Mouse (Mus musculus): ENCODE results near the gene Mical3.

Mical3 gene

GRCm38 (mm10) chr6:121016097-121016496 is 114.7 kb downstream of the Mical3 start:
- CTCF ChIA-PET, result no interaction called here

- CTCF ChIA-PET, result interaction anchor here (0.7 kb wide), 1 partner anchor 99 kb away, joined by 3 read pairs; no protein-coding TSS in a partner anchor
Measured at GRCm38 (mm10) chr6:121014339-121014738, 116.5 kb downstream of the Mical3 start.

GRCm38 (mm10) chr6:121013750-121014149 is 117.0 kb downstream of the Mical3 start:
- CTCF ChIA-PET, result interaction anchor here (0.7 kb wide), 1 partner anchor 98 kb away, joined by 3 read pairs; no protein-coding TSS in a partner anchor

DNA sequence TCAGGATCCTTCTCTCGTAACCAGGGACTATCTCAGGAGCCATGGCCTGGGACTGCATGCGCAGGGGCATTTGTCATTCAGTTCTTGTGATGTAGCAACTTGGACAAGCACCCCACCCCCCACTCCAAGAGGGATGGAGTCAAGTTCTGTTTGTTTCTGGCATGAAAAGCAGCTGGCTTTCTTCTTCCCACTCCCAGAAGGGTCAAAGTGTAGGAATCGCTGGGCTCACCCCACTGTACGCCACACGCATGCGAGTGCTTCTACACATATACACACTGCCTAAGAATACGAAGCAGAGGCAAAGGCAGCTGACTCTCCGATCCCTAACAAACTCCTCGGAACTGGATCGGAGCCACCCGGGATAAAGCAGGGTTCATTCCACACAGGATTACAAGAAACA is 119.1 kb downstream of the Mical3 start:
- CTCF ChIA-PET, result no interaction called here

DNA sequence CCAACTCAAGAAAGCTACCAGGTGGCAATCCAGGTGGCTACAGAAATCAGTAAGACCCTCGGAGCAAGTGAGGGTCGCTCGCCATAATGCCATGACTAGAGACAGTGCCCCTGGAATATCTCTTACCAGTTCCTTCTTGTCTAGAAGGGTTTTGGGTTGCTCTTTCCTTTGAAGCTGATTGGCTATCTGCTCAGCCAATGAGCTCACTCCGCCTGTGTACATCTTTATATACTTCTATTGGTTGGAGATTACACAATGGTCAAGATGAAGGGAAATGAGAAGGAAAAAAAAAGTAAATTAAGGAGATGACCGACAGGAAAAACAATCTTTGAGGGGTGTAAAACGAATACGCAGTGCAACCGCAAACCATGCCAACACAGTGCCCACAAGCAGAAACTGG is 121.1 kb downstream of the Mical3 start:
- CTCF ChIA-PET, result no interaction called here

DNA sequence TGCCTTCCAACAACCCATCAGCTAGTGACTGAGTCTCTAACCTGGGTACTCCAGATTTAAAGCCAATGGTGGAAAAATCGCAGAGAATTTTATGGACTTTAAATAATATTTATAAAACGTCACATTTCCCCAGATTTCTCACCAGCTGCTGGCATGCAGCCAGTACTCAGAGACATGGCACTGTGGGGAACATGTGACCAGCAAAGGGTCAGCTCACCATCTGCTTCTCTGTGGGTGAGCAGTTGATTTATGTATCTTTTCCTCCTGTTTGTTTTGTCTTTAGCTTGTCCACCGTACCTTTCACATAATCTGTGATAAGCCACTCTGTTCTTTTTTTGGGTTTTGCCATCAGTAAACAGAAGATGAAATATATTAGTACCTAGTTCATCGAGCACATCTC is 125.8 kb downstream of the Mical3 start:
- CTCF ChIA-PET, result interaction anchor here (0.8 kb wide), 1 partner anchor 12 kb away, joined by 3 read pairs; no protein-coding TSS in a partner anchor

DNA sequence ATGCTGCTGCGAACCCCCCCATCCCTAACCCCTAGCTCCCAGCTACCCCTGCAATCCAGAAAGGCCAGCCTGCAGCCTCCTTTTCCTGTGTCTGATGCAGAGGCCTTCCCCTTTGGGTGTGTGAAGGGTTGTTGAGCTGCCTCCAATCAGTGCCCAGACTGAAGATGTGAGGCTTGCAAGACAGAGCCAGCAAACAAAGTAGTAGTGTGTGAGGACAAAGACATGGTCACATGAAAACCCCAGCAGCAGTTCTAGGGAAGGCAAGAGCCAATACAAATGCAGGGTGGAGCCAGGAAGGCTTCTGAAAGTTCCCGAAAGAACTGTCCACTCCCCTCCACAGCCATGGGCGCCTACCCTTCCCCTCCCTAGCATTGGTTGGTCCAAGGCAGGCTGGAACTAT is 127.8 kb downstream of the Mical3 start:
- CTCF ChIA-PET, result no interaction called here

DNA sequence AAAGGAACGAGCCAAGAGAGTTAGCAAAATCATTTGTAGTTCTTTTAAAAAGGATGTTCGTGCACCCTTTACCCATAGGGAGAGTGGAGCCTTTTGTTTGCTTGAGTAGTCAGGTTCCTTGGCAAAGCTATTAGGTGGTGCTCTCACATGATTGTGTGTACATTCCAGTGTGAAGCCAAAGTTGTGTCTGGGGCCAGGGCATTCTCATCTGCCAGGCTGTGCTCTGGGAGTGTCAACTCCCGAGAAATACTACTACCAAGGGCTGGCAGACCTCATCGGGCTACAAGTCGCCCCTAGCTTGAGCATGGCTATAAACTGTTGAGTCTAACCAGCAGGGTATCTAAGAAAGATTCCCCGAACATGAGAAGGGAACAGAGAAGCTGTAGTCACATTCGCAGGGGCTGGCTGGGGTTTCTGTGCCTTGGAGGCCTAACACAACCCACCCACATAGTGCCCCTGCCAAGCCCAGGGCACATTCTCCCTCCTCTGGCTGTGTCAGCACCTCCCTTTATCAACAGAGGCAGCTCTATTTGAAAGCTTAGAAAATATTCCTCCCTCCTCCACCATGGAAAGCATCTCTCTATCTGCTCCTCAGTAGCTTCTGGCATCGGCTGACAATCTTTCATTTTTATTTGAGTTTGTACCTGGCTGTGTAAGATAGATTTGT is 130.8 kb downstream of the Mical3 start:
- CTCF ChIA-PET, result no interaction called here

GRCm38 (mm10) chr6:120999087-120999486 is 131.7 kb downstream of the Mical3 start:
- CTCF ChIA-PET, result interaction anchor here (0.6 to 0.7 kb wide), 2 partner anchors 22 to 67 kb away, joined by 3 to 5 read pairs; no protein-coding TSS in a partner anchor

DNA sequence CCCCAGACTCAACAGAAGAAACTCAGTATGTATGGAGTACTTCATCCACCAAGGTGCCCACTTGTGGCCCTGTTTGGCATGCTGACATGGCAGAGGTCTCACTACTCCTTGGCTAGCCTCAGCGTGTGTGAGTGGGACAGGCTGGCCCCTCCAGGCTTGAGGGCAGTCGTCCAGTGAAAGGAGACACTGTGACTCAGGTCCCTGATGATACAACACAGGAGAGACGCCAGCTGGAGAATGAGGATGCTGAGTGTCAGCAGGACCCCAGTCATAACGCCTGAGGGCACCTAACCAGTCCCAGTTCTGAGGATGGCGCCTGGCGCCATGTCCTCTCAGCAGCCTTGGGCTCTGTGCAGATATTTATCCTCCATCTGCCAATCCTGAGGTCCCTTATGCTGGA is 134.2 kb downstream of the Mical3 start:
- CTCF ChIA-PET, result no interaction called here

DNA sequence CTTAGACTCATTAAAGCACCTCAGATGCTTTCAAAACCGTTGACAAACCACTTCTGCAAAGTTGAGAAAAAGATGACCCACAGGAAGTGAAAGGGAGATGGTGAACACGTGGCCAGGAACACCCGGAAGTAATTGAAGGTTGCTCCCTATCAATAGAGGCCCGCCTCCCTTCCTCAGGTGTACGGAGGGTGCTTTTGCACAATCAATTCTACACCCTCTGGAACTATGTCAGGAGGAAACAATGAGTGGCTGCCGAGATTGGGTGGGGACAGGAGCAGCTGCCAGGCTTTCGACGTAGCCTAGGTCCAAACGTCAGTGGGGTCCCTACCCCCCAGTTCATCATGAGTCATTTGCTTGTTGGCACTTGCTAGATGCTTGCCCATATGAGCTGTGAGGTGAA is 135.3 kb downstream of the Mical3 start:
- CTCF ChIA-PET, result no interaction called here

- CTCF ChIA-PET, result no interaction called here
Measured at GRCm38 (mm10) chr6:120991857-120992256, 138.9 kb downstream of the Mical3 start.

DNA sequence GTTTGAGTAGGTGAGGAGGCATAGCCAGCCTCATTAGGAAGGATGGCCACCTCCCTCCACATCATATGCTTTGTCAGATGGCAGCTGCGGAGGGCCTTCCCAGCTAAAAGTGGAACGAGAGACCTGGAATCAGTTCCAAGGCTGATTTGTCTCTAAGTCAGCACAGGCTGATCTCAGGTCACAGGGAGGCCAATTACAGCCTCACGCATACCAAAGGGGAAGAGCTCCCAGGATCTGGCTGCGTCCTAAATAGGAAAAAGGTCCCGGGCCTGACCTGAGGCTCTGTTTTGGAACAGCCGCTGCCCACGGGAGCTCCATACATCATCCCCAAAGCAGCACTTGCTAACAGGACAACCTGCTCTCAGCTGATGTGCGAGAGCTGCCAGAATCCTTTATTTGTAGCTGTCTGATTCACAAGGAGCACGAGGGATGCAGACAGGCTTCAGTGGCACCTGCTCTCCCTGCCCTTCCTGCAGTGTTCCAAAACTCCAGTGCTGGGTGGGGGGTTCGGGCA is 143.2 kb downstream of the Mical3 start:
- CTCF ChIA-PET, result no interaction called here

DNA sequence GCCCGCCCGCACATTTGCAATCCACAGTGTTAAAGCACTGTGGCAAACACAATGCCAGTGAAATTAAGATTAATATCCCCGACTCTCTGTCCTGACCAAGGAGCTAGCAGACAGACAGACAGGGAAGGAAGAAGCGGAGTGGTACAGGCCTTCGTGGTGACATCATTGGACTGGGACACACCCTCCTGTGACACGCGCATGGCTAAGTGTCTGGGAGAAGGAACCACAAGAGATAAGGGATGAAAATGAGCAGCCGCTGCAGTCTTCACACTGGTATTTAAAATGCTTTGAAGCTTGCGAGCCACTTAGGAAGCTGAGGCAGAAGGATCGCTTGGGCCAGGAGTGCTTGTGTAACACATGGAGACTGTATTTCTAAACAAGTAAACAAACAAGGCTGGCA is 143.6 kb downstream of the Mical3 start:
- CTCF ChIA-PET, result no interaction called here

DNA sequence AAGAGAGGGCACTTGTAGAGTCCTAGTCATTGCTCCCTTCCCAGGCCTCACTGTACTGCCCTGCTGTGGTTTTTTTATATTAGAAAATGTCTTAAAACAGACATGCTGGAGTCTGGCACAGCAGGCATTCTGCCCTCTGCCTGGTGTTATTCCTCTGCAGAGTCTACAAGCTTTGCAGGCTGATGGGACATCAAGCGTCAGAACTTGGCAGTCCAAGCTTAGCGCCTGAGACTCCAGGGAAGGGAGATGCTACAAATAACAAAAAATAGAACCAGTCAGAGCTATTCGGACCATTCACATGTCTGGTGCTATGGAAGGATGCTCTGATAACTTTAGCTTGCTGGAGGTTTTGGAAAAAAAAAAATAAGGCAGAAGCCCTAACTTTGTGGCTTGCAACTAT is 144.6 kb downstream of the Mical3 start:
- CTCF ChIA-PET, result no interaction called here

GRCm38 (mm10) chr6:120982314-120982713 is 148.5 kb downstream of the Mical3 start:
- CTCF ChIA-PET, result no interaction called here

DNA sequence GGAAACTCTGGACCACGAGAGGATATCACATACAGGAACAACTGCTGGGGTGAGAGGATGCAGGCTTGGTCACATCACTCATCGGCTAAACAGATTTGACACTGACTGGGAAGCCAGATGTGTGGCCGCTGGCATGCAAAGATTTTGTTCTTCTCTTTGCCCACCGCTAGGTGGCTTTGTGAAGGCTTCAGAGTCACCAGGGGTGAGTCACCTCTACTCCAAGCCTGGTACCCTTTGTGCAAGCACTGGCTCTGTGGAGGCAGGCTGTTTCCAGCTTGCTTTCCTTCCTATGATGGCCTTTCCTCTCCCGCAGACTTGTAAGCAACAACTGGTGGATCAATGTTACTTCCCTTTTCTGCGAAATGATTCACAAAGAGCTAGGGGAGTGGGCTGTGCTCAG is 149.3 kb downstream of the Mical3 start:
- CTCF ChIA-PET, result no interaction called here

- CTCF ChIA-PET, result interaction anchor here (0.5 to 0.7 kb wide), 5 partner anchors 20 to 171 kb away, joined by 3 to 7 read pairs (median 4); no protein-coding TSS in a partner anchor
Measured at GRCm38 (mm10) chr6:120978019-120978621, 152.7 kb downstream of the Mical3 start.

DNA sequence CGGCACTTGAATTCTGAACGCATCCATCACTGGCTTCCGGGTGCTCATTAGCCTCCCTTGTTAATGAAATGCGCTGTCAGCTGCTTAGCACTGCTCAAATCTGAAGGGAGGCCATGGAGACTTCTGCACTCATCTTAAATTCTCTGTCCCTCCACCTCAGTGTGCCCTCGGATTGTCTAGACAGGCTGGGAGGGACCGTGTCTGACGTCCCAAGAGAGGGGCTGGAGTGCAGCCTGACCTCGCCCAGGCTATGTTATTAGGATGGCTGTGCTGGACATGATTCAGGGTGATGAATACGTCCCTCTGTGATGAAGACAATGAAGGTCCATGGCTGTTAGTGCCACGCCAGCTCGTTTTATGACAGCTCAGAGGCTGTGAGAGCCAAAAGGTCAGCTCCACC is 153.8 kb downstream of the Mical3 start:
- CTCF ChIA-PET, result interaction anchor here (0.7 to 1.0 kb wide), 3 partner anchors 22 to 1341 kb away, joined by 5 to 11 read pairs (median 6); no protein-coding TSS in a partner anchor

DNA sequence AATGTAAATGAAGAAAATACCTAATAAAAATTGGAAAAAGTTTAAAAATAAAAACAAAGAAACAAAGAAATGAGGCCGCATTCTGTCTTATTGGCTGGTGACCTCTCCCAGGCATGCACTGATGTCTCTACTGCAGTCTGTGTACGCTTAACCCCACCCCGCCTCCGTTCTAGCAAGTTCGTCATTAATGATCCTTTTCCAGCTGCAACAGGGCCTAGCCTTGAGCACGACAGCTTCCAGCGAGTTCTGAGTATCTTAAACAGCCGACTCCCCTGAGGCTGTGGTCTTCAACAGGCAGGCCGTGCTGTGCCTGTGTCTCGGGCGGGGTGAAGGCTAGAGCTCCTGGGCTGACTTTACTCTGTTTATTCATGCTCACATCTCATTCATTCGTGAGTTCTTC is 154.7 kb downstream of the Mical3 start:
- CTCF ChIA-PET, result interaction anchor here (0.6 kb wide), 1 partner anchor 108 kb away, joined by 27 read pairs; no protein-coding TSS in a partner anchor

DNA sequence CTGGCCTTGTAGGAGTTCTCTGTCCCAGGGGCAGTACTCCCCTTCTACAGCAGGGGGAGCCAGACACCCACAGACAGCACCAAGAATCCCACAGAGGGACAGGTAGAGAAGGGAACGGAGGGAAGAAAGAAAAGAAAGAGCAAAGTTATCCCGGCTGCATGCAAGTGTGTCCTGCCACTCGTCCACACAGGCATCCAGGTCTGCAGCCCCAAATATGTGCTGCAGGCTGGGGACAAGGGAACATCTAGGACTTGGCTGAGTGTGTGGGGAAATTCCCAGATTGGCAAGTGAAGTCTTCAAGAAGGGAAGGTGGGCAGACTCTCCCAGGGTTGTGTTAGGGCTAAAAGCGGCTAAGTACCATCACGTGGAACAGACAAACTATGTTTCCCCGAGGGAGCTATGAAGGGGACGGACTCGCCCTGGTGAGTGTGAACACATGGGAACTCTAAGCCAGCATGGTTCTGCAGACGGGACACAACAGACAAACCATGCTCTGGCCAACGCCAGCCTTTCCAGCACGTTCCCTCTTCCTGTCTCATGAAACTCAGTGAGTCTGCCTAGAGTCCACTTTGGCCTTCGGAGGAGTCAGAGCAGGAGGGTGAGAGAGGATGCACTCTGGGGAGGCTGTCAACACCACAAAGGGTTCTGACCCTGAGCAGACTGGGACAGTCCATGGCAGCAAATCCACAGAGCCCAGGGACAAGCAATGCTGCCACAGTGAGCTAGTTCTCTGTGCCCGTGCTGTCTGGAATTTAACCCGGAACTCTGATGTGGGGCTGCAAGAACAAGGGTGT is 158.8 kb downstream of the Mical3 start:
- CTCF ChIA-PET, result no interaction called here
